Mouse (Mus musculus): ENCODE data around the gene Neurod1. TPM values are rescaled to one million over a fixed set of nuclear protein-coding genes. Genes with fewer than 3 reads are reported as not detected.
A peak's percentile ranks its signal among the peaks of the same experiment; 100 is the strongest.

Gene Neurod1
- polyA plus RNA-seq, 1 experiment from 2014 or later = not detected

DNA sequence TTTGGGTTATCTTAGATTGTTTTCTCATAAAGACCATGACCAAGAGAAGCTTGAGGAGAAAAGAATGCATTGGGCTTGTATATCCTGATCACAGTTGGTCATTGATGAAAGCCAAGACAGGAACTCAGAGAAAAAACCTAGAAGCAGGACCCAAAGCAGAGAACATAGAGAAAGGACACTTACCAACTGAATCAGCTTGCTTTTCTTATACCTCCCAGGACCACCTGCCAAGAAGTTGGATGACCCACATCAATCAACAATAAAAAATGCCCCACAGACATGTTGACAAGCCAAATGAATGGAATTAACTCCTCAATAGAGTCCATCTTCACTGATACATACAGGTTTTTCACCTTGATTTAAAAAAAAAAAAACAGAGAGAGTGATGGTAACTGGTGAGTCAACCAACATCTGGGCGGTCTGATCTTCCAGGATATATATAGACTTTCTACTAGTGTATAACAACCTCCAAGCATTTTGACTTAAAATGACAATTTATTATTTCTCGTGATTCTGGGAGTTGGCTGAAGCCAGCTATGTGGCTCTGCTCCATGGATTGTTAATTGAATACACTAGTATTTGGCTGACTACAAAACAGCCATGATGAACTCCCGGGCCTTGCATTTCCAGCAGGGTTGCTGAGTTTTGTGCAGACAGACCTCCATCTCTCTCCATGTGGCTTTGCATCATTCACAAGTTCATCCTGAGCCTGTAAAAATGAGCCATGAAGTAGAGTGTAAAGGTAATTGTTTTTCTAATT lies 12.5 kb downstream of the Neurod1 start:
- ATAC-seq (ENCODE audit: low FRiP score, low TSS enrichment) = no peak
- 85% methylated on average over 3 of the region's 3 CpGs for WGBS
- H3K4me3 ChIP-seq (ENCODE audit: low read length) = no peak overlapping the region
- no peak overlapping the region for H3K27ac ChIP-seq (ENCODE audit: low read length)
- H3K9me3 ChIP-seq (ENCODE audit: low read length) = no peaks in the 10 kb centered on the region
- H3K4me2 ChIP-seq (replicated peaks; ENCODE audit: low read depth, low read length) = no peak overlapping the region
- H3K9ac ChIP-seq (replicated peaks; ENCODE audit: low read length) = no peak overlapping the region
- H3K27me3 ChIP-seq (ENCODE audit: insufficient read depth, low read length) = no peaks in the 10 kb centered on the region; the same call in 1 of the 2 replicates
- no peaks in the 10 kb centered on the region for H3K36me3 ChIP-seq (ENCODE audit: insufficient read depth, low read length)
- no peaks in the 10 kb centered on the region for H3K4me1 ChIP-seq (ENCODE audit: insufficient read depth, low read length)

DNA sequence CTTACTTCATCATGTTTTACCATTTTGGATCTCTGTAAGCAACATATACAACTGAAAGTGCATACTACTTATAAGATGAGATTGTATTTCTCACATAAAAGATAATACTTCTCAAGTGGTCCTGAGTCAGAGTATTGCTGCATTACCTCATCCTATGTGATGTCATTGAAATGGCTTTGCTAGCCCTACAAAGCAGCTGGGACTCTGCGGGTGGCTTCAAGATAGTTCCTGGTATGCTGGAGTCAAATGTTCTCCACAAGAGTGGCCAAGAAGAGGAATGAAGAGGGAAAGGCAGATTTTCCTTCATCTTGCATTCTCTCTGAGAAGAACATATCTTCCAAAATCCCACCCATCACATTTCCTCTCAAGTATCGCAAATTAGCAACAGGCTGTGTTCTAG lies 13.2 kb downstream of the Neurod1 start:
- Histone ChIP-seq H3K4me1 (ENCODE audit: insufficient read depth, low read length) (no peaks in the 10 kb centered on the region), H3K36me3 (ENCODE audit: insufficient read depth, low read length) (no peaks in the 10 kb centered on the region), H3K27ac (ENCODE audit: low read length) (no peak overlapping the region), H3K4me3 (ENCODE audit: low read length) (no peak overlapping the region), H3K9me3 (ENCODE audit: low read length) (no peaks in the 10 kb centered on the region), H3K4me2 (replicated peaks; ENCODE audit: low read depth, low read length) (no peak overlapping the region), H3K27me3 (ENCODE audit: insufficient read depth, low read length) (no peaks in the 10 kb centered on the region), H3K9ac (replicated peaks; ENCODE audit: low read length) (no peak overlapping the region)
- ATAC-seq (ENCODE audit: low FRiP score, low TSS enrichment) = no peak
- 95% methylated on average over 2 of the region's 2 CpGs for WGBS

- Histone ChIP-seq H3K4me1 (ENCODE audit: insufficient read depth, low read length) (no peaks in the 10 kb centered on the region), H3K4me2 (replicated peaks; ENCODE audit: low read depth, low read length) (no peak overlapping the region), H3K27ac (ENCODE audit: low read length) (no peak overlapping the region), H3K9me3 (ENCODE audit: low read length) (no peaks in the 10 kb centered on the region), H3K9ac (replicated peaks; ENCODE audit: low read length) (no peak overlapping the region), H3K36me3 (ENCODE audit: insufficient read depth, low read length) (no peaks in the 10 kb centered on the region), H3K4me3 (ENCODE audit: low read length) (no peak overlapping the region), H3K27me3 (ENCODE audit: insufficient read depth, low read length) (no peaks in the 10 kb centered on the region)
- ATAC-seq (ENCODE audit: low FRiP score, low TSS enrichment) = no peak
- 84% methylated on average over 6 of the region's 6 CpGs for WGBS
Measured at GRCm38 (mm10) chr2:79442906-79443305, 13.6 kb downstream of the Neurod1 start.

DNA sequence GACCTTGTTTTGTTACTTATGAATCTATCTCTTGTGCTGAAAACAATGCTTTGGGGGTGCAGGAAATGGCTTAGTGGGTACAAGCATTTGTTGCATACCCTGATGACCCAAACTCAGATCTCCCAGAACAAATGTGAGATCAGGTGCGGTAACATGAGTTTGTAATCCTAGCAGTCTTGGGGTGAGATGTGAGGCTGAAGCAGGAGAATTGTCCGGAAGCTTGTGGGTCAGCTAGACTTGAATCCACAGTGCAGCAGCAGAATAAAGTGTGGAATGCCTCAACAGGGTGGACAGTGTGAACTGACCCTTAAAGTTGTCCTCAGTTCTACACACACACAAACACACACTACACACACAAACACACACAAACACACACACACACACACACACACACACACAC lies 14.3 kb downstream of the Neurod1 start:
- 90% methylated on average over 2 of the region's 2 CpGs for WGBS
- Histone ChIP-seq H3K27ac (ENCODE audit: low read length) (no peak overlapping the region), H3K4me1 (ENCODE audit: insufficient read depth, low read length) (no peaks in the 10 kb centered on the region), H3K4me3 (ENCODE audit: low read length) (no peak overlapping the region), H3K9ac (replicated peaks; ENCODE audit: low read length) (no peak overlapping the region), H3K4me2 (replicated peaks; ENCODE audit: low read depth, low read length) (no peak overlapping the region), H3K36me3 (ENCODE audit: insufficient read depth, low read length) (no peaks in the 10 kb centered on the region), H3K9me3 (ENCODE audit: low read length) (no peaks in the 10 kb centered on the region), H3K27me3 (ENCODE audit: insufficient read depth, low read length) (no peaks in the 10 kb centered on the region)
- no peak for ATAC-seq (ENCODE audit: low FRiP score, low TSS enrichment)

GRCm38 (mm10) chr2:79430061-79430460 lies 26.5 kb downstream of the Neurod1 start:
- no peaks in the 10 kb centered on the region for H3K36me3 ChIP-seq (ENCODE audit: insufficient read depth, low read length)
- H3K27ac ChIP-seq (ENCODE audit: low read length) = no peak overlapping the region
- H3K4me1 ChIP-seq (ENCODE audit: insufficient read depth, low read length) = peaks cover 7% of the 10 kb centered on the region; the same call in 1 of the 2 replicates
- no peak for ATAC-seq (ENCODE audit: low FRiP score, low TSS enrichment)
- H3K4me3 ChIP-seq (ENCODE audit: low read length) = no peak overlapping the region
- H3K9me3 ChIP-seq (ENCODE audit: low read length) = no peaks in the 10 kb centered on the region
- no peak overlapping the region for H3K9ac ChIP-seq (replicated peaks; ENCODE audit: low read length)
- H3K27me3 ChIP-seq (ENCODE audit: insufficient read depth, low read length) = peaks cover 7% of the 10 kb centered on the region; the same call in 1 of the 2 replicates
- H3K4me2 ChIP-seq (replicated peaks; ENCODE audit: low read depth, low read length) = no peak overlapping the region

DNA sequence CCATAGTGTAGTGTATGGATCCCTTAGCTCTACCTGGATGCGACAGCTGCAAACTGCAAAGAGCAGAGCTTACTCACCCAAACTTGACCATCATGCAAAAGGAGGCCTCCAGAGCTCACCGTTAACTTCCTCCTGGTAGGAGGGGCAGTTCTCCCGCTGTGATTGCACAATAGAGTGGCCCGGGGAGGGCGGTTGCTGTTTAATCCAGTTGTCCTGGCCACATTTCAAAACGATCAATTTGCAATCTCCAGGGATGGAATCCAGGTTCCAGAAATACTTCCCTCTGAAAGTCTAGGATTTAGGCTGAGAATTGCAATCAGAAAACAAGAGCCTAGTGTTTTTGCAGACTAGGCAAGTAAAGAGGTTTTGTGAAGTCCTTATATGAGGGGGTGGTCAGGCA lies 26.9 kb downstream of the Neurod1 start:
- H3K4me2 ChIP-seq (replicated peaks; ENCODE audit: low read depth, low read length) = no peak overlapping the region
- no peak overlapping the region for H3K27ac ChIP-seq (ENCODE audit: low read length)
- peaks cover 7% of the 10 kb centered on the region; the same call in 1 of the 2 replicates for H3K4me1 ChIP-seq (ENCODE audit: insufficient read depth, low read length)
- H3K36me3 ChIP-seq (ENCODE audit: insufficient read depth, low read length) = no peaks in the 10 kb centered on the region
- WGBS = 12% methylated on average over 6 of the region's 6 CpGs
- H3K27me3 ChIP-seq (ENCODE audit: insufficient read depth, low read length) = peaks cover 7% of the 10 kb centered on the region; the same call in 1 of the 2 replicates
- no peak overlapping the region for H3K4me3 ChIP-seq (ENCODE audit: low read length)
- H3K9me3 ChIP-seq (ENCODE audit: low read length) = no peaks in the 10 kb centered on the region
- ATAC-seq (ENCODE audit: low FRiP score, low TSS enrichment) = no peak
- H3K9ac ChIP-seq (replicated peaks; ENCODE audit: low read length) = no peak overlapping the region

DNA sequence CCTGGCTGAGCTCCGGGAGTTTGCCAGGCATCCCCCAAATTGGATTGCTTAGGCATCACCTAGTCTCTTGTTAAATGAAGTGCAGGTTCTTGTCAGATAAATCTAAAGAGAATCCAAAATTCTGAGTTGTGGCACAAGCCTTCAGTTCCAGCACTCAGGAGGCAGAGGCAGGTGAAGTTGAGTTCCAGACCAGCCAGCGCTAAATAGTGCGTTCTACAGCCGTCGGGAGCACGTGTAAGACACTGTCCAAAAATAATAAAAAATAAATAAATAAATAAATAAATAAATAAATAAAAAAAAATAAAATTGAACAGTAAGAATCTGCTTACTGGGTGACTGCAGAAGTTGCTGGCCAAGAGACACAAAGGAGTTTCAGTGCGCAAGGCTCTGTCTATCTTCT lies 27.4 kb downstream of the Neurod1 start:
- peak; percentile 33; the same call in 1 of the 2 replicates for ATAC-seq (ENCODE audit: low FRiP score, low TSS enrichment)

GRCm38 (mm10) chr2:79428569-79429104 lies 27.9 kb downstream of the Neurod1 start:
- Histone ChIP-seq H3K9ac (replicated peaks; ENCODE audit: low read length) (peak overlapping the region; percentile 66), H3K9me3 (ENCODE audit: low read length) (no peaks in the 10 kb centered on the region), H3K4me2 (replicated peaks; ENCODE audit: low read depth, low read length) (peak overlapping the region; percentile 98), H3K27ac (ENCODE audit: low read length) (no peak overlapping the region), H3K4me1 (ENCODE audit: insufficient read depth, low read length) (peaks cover 7% of the 10 kb centered on the region; the same call in 1 of the 2 replicates), H3K27me3 (ENCODE audit: insufficient read depth, low read length) (peaks cover 7% of the 10 kb centered on the region; the same call in 1 of the 2 replicates), H3K36me3 (ENCODE audit: insufficient read depth, low read length) (no peaks in the 10 kb centered on the region), H3K4me3 (ENCODE audit: low read length) (peak overlapping the region; percentile 54)
- peak; percentile 67 for ATAC-seq (ENCODE audit: low FRiP score, low TSS enrichment)
- WGBS = under 1% methylated on average over 35 of the region's 35 CpGs

More for the DNA sequence above, 27.4 kb downstream of the Neurod1 start:
- Histone ChIP-seq H3K9ac (replicated peaks; ENCODE audit: low read length) (peak overlapping the region; percentile 66; the same call in 1 of the 2 replicates), H3K4me3 (ENCODE audit: low read length) (peak overlapping the region; percentile 54), H3K27ac (ENCODE audit: low read length) (no peak overlapping the region), H3K9me3 (ENCODE audit: low read length) (no peaks in the 10 kb centered on the region), H3K27me3 (ENCODE audit: insufficient read depth, low read length) (peaks cover 7% of the 10 kb centered on the region; the same call in 1 of the 2 replicates), H3K4me2 (replicated peaks; ENCODE audit: low read depth, low read length) (peak overlapping the region; percentile 98), H3K36me3 (ENCODE audit: insufficient read depth, low read length) (no peaks in the 10 kb centered on the region), H3K4me1 (ENCODE audit: insufficient read depth, low read length) (peaks cover 7% of the 10 kb centered on the region; the same call in 1 of the 2 replicates)
- 15% methylated on average over 7 of the region's 7 CpGs for WGBS

- H3K4me3 ChIP-seq (ENCODE audit: low read length) = no peak overlapping the region; the same call in 1 of the 2 replicates
- no peak overlapping the region for H3K27ac ChIP-seq (ENCODE audit: low read length)
- H3K9ac ChIP-seq (replicated peaks; ENCODE audit: low read length) = no peak overlapping the region
- H3K27me3 ChIP-seq (ENCODE audit: insufficient read depth, low read length) = peaks cover 7% of the 10 kb centered on the region; the same call in 1 of the 2 replicates
- peak overlapping the region; percentile 98; the same call in 1 of the 2 replicates for H3K4me2 ChIP-seq (replicated peaks; ENCODE audit: low read depth, low read length)
- ATAC-seq (ENCODE audit: low FRiP score, low TSS enrichment) = no peak
- peaks cover 7% of the 10 kb centered on the region; the same call in 1 of the 2 replicates for H3K4me1 ChIP-seq (ENCODE audit: insufficient read depth, low read length)
- no peaks in the 10 kb centered on the region for H3K9me3 ChIP-seq (ENCODE audit: low read length)
- no peaks in the 10 kb centered on the region for H3K36me3 ChIP-seq (ENCODE audit: insufficient read depth, low read length)
- 12% methylated on average over 6 of the region's 6 CpGs for WGBS
Measured at GRCm38 (mm10) chr2:79428022-79428421, 28.5 kb downstream of the Neurod1 start.

GRCm38 (mm10) chr2:79421696-79422095 lies 34.9 kb downstream of the Neurod1 start:
- Histone ChIP-seq H3K9me3 (ENCODE audit: low read length) (no peaks in the 10 kb centered on the region), H3K27ac (ENCODE audit: low read length) (no peak overlapping the region), H3K27me3 (ENCODE audit: insufficient read depth, low read length) (no peaks in the 10 kb centered on the region), H3K4me2 (replicated peaks; ENCODE audit: low read depth, low read length) (no peak overlapping the region), H3K36me3 (ENCODE audit: insufficient read depth, low read length) (no peaks in the 10 kb centered on the region), H3K4me3 (ENCODE audit: low read length) (no peak overlapping the region), H3K9ac (replicated peaks; ENCODE audit: low read length) (no peak overlapping the region), H3K4me1 (ENCODE audit: insufficient read depth, low read length) (no peaks in the 10 kb centered on the region)
- ATAC-seq (ENCODE audit: low FRiP score, low TSS enrichment) = no peak
- 55% methylated on average over 6 of the region's 6 CpGs for WGBS

Measured in kidney, embryonic 16.5 days (tissue).